Mouse (Mus musculus) kidney, postnatal 0 days (tissue): ENCODE measurements around the gene Ltn1. TPM values are rescaled to one million over a fixed set of nuclear protein-coding genes. Genes with fewer than 3 reads are reported as not detected.

Source experiments
- ATAC-seq: fragments of 200-750 bp; cut with Nextera tagmentation; replicated peaks from 2 replicates; pipeline ENCODE4 v1.8.0; 2017; ENCODE audit warnings: low read depth, moderate number of reproducible peaks, moderate TSS enrichment, moderate library complexity; ENCODE audit not compliant: low FRiP score
- DNase-seq: peaks from one replicate; pipeline ENCODE4 v3.0.0-alpha.2; 2016; ENCODE audit warnings: low spot score
- H3K27ac ChIP-seq: fragments of 300-500 bp; sonication (generic); 2 replicates; pipeline ENCODE4 v1.5.1; 2014; ENCODE audit warnings: mild to moderate bottlenecking
- H3K27me3 ChIP-seq: fragments of 300-500 bp; sonication (generic); 2 replicates; pipeline ENCODE4 v1.6.1; 2014; ENCODE audit warnings: low read length, mixed read lengths; ENCODE audit not compliant: insufficient read depth
- H3K36me3 ChIP-seq: fragments of 300-500 bp; sonication (generic); 2 replicates; pipeline ENCODE4 v1.6.1; 2014; ENCODE audit warnings: low read length, mixed read lengths; ENCODE audit not compliant: insufficient read depth
- H3K4me1 ChIP-seq: fragments of 300-500 bp; sonication (generic); replicated peaks from 2 replicates; pipeline ENCODE4 v1.6.1; 2014; ENCODE audit warnings: antibody characterized with exemption, low read length, mixed read lengths; ENCODE audit not compliant: insufficient read depth
- H3K4me2 ChIP-seq: fragments of 300-500 bp; sonication (generic); 2 replicates; pipeline ENCODE4 v1.6.1; 2014; ENCODE audit warnings: mild to moderate bottlenecking, low read length, moderate library complexity, mixed read lengths
- H3K4me3 ChIP-seq: fragments of 300-500 bp; sonication (generic); replicated peaks from 2 replicates; pipeline ENCODE4 v1.5.1; 2014; ENCODE audit warnings: low read depth, low read length
- H3K9ac ChIP-seq: fragments of 300-500 bp; sonication (generic); 2 replicates; pipeline ENCODE4 v1.6.1; 2014; ENCODE audit warnings: low read depth, low read length
- H3K9me3 ChIP-seq: fragments of 300-500 bp; sonication (generic); replicated peaks from 2 replicates; pipeline ENCODE4 v1.6.1; 2016; ENCODE audit warnings: low read length, inconsistent platforms, mixed read lengths
- CTCF ChIP-seq: IDR thresholded peaks from 2 replicates; pipeline ENCODE4 v1.5.1; 2016; ENCODE audit warnings: antibody characterized with exemption, low read depth, mild to moderate bottlenecking, moderate library complexity
- WGBS: fragments of 180-500 bp; shearing (Covaris S2); extraction: QIAGEN DNeasy Blood & Tissue Kit; methylation state at CpG from one replicate; pipeline ENCODE4 v1.1.7; 2014; 5-methylcytosine and 5-hydroxymethylcytosine counted together
- polyA plus RNA-seq: library from polyadenylated mRNA; unstranded; fragments of >200 nt; fragmentation: Nextera tagmentation; extraction: Ambion mirVana; gene quantifications from 2 replicates; pipeline ENCODE4 v1.2.1, GENCODE M21; 2015

Ltn1 gene
- polyA plus RNA-seq, 1 experiment from 2014 or later, result 15.6 TPM

DNA sequence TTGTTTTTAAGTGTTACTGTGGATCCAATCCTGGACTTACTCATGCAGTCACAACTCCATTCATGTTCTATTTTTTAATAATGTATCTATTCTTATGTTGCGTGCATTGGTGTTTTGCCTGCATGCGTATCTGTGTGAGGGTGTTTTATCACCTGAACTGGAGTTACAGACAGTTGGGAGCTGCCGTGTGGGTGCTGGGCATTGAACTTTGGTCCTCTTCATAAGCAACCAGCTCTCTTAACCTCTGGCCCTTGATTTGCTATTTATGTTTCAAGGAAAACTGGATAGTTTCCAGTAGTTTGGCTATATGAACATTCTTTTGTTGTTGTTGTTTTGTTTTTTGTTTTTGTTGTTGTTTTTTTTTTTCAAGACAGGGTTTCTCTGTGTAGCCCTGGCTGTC lies 13.1 kb upstream of the Ltn1 start:
- peaks cover 8% of the 10 kb centered on the region for H3K4me1 ChIP-seq
- DNase-seq (no peak), ATAC-seq (no peak)
- no peaks in the 10 kb centered on the region for H3K27me3 ChIP-seq
- H3K27ac ChIP-seq, result no peak overlapping the region
- H3K36me3 ChIP-seq, result no peaks in the 10 kb centered on the region
- 89% methylated on average over 3 of the region's 3 CpGs for WGBS
- no peak overlapping the region for H3K4me3 ChIP-seq
- no peak for TF ChIP-seq CTCF
- H3K9ac ChIP-seq, result no peak overlapping the region
- no peak overlapping the region for H3K4me2 ChIP-seq
- H3K9me3 ChIP-seq, result no peaks in the 10 kb centered on the region

GRCm38 (mm10) chr16:87445110-87445509 lies 12.7 kb upstream of the Ltn1 start:
- no peaks in the 10 kb centered on the region for H3K36me3 ChIP-seq
- ATAC-seq (no peak), DNase-seq (no peak)
- no peak overlapping the region for H3K9ac ChIP-seq
- H3K4me1 ChIP-seq, result peaks cover 8% of the 10 kb centered on the region
- TF ChIP-seq CTCF, result no peak
- no peak overlapping the region for H3K4me2 ChIP-seq
- H3K27ac ChIP-seq, result no peak overlapping the region
- no peaks in the 10 kb centered on the region for H3K27me3 ChIP-seq
- no peaks in the 10 kb centered on the region for H3K9me3 ChIP-seq
- no peak overlapping the region for H3K4me3 ChIP-seq

DNA sequence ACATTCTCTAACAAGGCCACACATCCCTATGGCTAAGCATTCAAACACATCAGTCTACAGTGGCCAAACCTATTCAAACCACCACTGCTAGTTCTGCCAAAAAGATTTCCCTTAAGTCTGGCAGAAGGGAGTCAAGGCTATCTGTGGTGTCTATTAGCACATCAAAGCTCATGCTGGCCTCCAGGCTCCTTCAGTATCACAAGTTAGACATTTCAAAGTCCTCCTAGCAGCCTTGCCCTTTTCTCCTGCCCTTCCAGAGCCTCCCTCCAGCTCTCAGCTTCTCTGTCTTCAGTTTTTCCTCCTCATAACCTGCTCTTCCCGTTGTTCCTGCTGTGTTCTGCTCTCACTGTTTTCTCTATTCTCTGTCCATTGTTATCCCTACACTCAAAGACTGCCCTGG lies 11.7 kb upstream of the Ltn1 start:
- H3K36me3 ChIP-seq, result no peaks in the 10 kb centered on the region
- no peaks in the 10 kb centered on the region for H3K27me3 ChIP-seq
- no peak for TF ChIP-seq CTCF
- peaks cover 8% of the 10 kb centered on the region for H3K4me1 ChIP-seq
- H3K4me3 ChIP-seq, result no peak overlapping the region
- H3K27ac ChIP-seq, result no peak overlapping the region
- H3K9me3 ChIP-seq, result no peaks in the 10 kb centered on the region
- no peak overlapping the region for H3K9ac ChIP-seq
- DNase-seq (no peak), ATAC-seq (no peak)
- 55% methylated on average over 1 of the region's 1 CpGs for WGBS
- no peak overlapping the region for H3K4me2 ChIP-seq

DNA sequence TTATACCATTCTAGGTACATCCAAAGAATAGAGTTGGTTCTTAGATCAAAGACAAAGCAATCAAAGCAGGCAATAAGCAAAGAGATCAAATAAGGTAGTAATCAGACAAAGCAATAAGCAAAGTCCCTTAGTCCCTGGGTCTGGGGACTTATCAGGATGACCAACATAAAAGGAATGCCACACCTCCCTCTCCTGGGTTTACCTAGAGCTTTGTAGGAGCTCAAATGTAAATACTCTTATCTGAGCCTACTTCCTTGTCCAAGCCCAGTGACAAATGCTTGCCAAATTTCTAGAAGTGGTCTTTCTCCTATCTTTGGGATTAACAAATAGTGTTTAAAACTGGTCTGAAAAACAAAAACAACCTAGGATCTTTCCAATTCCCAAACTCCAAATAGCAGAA lies 10.8 kb upstream of the Ltn1 start:
- ATAC-seq, result no peak

DNA sequence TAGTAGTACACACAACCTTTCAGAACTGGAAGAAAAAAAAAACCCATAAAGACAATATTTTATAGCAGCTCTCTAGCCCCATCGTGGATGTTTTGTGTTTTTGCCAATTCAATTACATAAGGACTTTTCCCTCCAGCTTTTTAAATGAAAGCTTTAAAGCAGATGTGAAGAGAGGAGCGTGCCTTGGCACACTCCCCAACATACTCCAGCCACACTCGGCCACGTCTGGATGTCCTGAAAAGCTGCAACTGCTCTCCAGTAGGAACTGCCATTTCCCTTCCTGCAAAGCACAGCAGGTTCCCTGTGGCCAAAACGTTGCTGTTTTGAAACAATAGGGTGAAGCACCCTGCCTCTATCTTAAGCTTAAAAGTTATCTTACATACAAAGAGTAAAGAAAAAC lies 9.9 kb upstream of the Ltn1 start:
- TF ChIP-seq CTCF, result no peak
- no peaks in the 10 kb centered on the region for H3K9me3 ChIP-seq
- no peak overlapping the region for H3K4me3 ChIP-seq
- no peaks in the 10 kb centered on the region for H3K27me3 ChIP-seq
- WGBS, result 38% methylated on average over 5 of the region's 5 CpGs
- no peak overlapping the region for H3K4me2 ChIP-seq
- peaks cover 8% of the 10 kb centered on the region for H3K4me1 ChIP-seq
- H3K36me3 ChIP-seq, result no peaks in the 10 kb centered on the region
- H3K27ac ChIP-seq, result no peak overlapping the region
- no peak overlapping the region for H3K9ac ChIP-seq
- ATAC-seq (no peak), DNase-seq (peak; percentile 29)

More for the DNA sequence above, 10.8 kb upstream of the Ltn1 start:
- no peak overlapping the region for H3K9ac ChIP-seq
- H3K27me3 ChIP-seq, result no peaks in the 10 kb centered on the region
- DNase-seq, result no peak
- H3K36me3 ChIP-seq, result no peaks in the 10 kb centered on the region
- peaks cover 8% of the 10 kb centered on the region for H3K4me1 ChIP-seq
- H3K27ac ChIP-seq, result no peak overlapping the region
- H3K4me2 ChIP-seq, result no peak overlapping the region
- no peaks in the 10 kb centered on the region for H3K9me3 ChIP-seq
- no peak overlapping the region for H3K4me3 ChIP-seq
- TF ChIP-seq CTCF, result no peak

DNA sequence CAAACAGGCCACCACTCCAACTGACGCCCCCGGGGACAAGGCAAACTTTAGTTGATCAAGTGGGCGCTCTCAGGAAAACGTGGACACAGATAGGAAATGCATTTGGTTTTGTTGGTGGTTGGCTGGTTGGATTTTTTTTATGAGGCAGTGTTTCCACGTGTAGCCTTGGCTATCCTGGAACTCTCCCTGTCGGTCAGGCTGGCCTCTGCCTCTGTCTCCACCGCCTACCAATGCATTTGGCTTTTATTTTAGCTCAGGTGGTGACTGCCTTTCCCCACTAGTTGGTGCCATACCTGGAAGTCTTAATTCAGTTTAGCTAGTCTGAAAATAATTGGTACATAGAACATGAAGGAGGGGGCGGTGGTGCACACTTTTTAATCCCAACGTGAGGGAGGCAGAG lies 8.7 kb upstream of the Ltn1 start:
- DNase-seq (peak; percentile 71), ATAC-seq (peak; percentile 50; the same call in 1 of the 2 replicates)
- Histone ChIP-seq H3K4me2 (peak overlapping the region; percentile 90), H3K4me3 (peak overlapping the region; percentile 90), H3K27me3 (no peaks in the 10 kb centered on the region), H3K4me1 (peaks cover 8% of the 10 kb centered on the region), H3K9ac (peak overlapping the region; percentile 88), H3K27ac (peak overlapping the region; percentile 95), H3K36me3 (no peaks in the 10 kb centered on the region), H3K9me3 (no peaks in the 10 kb centered on the region)
- peak; percentile 70 for TF ChIP-seq CTCF
- WGBS, result 21% methylated on average over 9 of the region's 9 CpGs

GRCm38 (mm10) chr16:87440184-87440686 lies 7.8 kb upstream of the Ltn1 start, which contains the start of gene Rwdd2b:
Gene Rwdd2b, minus strand, starts transcription at chr16:87440573.
- H3K4me2 ChIP-seq, result peak within 1 kb of the TSS; percentile 90
- peak; percentile 95 for ATAC-seq
- H3K27me3 ChIP-seq, result no peaks in the 10 kb centered on the region
- WGBS, result under 1% methylated on average over 38 of the region's 38 CpGs
- no peaks in the 10 kb centered on the region for H3K36me3 ChIP-seq
- peak within 1 kb of the TSS; percentile 90 for H3K4me3 ChIP-seq
- H3K27ac ChIP-seq, result peak within 1 kb of the TSS; percentile 95
- H3K9ac ChIP-seq, result peak within 1 kb of the TSS; percentile 88
- peak; percentile 96 for DNase-seq
- H3K9me3 ChIP-seq, result no peaks in the 10 kb centered on the region
- TF ChIP-seq CTCF, result no peak
- peaks cover 8% of the 10 kb centered on the region for H3K4me1 ChIP-seq
